Mouse (Mus musculus): ENCODE measurements around the gene Nwd2. TPM values are rescaled to one million over a fixed set of nuclear protein-coding genes. Genes with fewer than 3 reads are reported as not detected.

Gene Nwd2
- polyA plus RNA-seq (2016; fragmentation: Nextera tagmentation; extraction: Ambion mirVana) = 0.10 TPM in 1 of 2 replicates, not detected in the other

DNA sequence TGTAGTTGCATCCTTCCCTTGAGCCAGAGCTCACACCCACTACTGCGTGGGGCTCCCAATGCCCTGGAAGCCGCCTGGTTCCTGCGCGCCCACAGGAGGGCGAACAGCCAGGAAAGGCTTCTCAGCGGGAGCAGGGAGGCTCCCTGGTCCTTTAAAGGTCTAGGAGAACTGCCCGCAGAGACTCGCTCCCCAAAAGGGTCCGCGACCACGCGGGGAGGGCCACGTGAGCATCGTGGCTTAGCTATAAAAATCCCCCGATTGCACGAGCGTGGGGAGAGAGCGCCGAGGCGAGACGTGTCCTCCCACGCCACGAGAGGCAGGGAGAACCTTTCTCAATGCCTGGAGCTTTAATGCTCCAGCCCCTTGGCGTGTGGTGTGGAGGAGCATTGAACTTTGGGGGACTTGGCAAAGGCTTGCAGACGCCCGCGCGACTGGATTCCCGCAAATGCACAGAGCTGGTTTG lies at the start of gene Nwd2:
TSS of gene Nwd2 (plus strand) at position 33 of the 463 bp plus-strand sequence.
- H3K27me3 ChIP-seq (ENCODE audit: low read depth, poor library complexity, severe bottlenecking) = peaks cover 57% of the 10 kb centered on the region
- peak; percentile 34 for DNase-seq (ENCODE audit: low spot score)
- peak within 1 kb of the TSS; percentile 57 for H3K4me3 ChIP-seq
- WGBS = 2% methylated on average over 29 of the region's 29 CpGs
- no peaks in the 10 kb centered on the region for H3K9me3 ChIP-seq (replicated peaks)
- 0 out of 2 replicates have a peak within 1 kb of the TSS, but pooled peaks have one; percentile 14 for H3K27ac ChIP-seq
- H3K36me3 ChIP-seq = no peaks in the 10 kb centered on the region
- H3K4me1 ChIP-seq = peaks cover 18% of the 10 kb centered on the region

DNA sequence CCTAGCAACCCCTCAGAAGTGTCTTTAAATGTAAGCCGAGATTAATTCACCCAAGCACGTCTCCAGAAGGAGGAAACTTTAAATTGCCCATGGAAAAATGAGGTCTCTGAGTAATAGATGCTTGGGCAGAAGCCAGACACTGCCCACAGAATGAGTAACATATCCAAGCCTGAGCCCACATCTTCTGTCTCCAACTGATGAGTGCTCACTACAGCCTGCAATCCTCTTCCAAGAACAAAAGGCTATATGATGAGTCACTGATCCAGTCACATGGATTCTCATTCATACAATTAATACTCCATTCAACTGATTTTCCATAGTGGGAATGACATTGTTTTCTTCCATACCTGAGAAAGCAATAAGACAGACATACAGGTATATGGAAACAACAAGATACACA lies 41.5 kb upstream of the Nwd2 start:
- no peaks in the 10 kb centered on the region for H3K27me3 ChIP-seq (ENCODE audit: low read depth, poor library complexity, severe bottlenecking)
- DNase-seq (ENCODE audit: low spot score) = no peak
- WGBS = 87% methylated on average over 2 of the region's 2 CpGs
- H3K4me1 ChIP-seq = no peaks in the 10 kb centered on the region
- H3K4me3 ChIP-seq = no peak overlapping the region
- H3K9me3 ChIP-seq (replicated peaks) = no peaks in the 10 kb centered on the region
- no peak overlapping the region for H3K27ac ChIP-seq
- H3K36me3 ChIP-seq = no peaks in the 10 kb centered on the region

DNA sequence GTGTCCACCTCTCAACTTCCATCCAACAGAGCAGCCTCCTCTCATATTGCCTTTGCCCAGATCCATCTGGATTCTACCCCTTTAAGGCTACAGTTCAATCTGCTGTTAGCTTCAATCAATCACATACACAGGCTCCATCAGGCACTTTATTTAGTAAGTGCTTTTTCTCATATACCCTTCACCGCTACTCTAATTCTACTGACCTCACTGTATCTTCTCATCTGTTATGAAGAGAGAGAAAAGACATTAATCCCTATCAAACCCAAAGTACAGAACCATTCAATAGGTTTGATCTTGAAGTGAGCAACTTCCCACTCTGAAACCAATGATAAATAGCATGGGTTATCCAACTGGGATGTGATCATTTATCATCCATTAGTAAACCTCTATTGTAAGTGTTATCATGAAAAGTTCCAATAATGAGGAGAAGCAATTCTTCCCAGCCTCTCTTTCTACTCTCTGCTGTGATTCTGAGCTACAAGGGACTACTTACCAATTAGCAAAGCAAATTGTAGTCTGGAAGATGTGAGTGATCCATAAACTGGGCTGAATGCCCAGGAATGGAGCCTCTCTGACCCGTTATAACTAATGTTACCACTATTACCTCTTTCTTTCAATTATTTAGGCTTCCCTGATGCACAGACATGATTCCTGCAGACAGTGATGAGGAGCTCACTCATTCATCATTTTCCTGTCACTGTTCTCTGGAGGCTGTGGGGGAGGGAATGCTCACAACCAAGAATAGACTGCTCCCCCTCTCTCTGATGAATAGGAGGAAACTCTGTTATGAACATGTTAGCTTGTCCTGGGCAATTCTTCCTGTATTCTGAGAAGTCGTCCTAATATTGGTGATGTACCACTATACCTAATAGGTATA lies 31.9 kb upstream of the Nwd2 start:
- H3K4me1 ChIP-seq = no peaks in the 10 kb centered on the region
- H3K36me3 ChIP-seq = no peaks in the 10 kb centered on the region
- no peak overlapping the region for H3K27ac ChIP-seq
- DNase-seq (ENCODE audit: low spot score) = no peak
- no peaks in the 10 kb centered on the region for H3K9me3 ChIP-seq (replicated peaks)
- WGBS = 87% methylated on average over 3 of the region's 3 CpGs
- no peak overlapping the region for H3K4me3 ChIP-seq
- no peaks in the 10 kb centered on the region for H3K27me3 ChIP-seq (ENCODE audit: low read depth, poor library complexity, severe bottlenecking)

DNA sequence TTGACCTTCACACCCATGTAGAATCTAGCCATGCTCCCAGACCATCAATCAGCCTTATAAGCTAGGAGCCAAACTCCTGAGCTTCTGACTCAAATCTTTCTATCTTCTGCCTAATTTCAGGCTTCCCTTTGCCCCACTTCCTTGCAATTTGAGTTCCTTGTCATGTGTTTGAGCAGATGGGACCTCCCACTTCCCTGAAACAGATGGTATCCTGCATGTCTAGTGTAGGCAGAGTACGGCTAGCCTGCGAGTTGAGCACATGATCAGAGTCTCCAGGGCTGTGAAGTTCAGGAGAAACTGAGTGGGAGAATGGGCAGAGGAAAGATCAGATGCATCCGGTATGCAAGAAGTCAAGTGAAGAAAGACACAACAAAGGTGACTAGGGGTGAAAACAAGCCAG lies 24.8 kb upstream of the Nwd2 start:
- Histone ChIP-seq H3K4me3 (no peak overlapping the region), H3K9me3 (replicated peaks) (no peaks in the 10 kb centered on the region), H3K4me1 (no peaks in the 10 kb centered on the region), H3K36me3 (no peaks in the 10 kb centered on the region), H3K27ac (no peak overlapping the region), H3K27me3 (ENCODE audit: low read depth, poor library complexity, severe bottlenecking) (no peaks in the 10 kb centered on the region)
- DNase-seq (ENCODE audit: low spot score) = no peak
- WGBS = 78% methylated on average over 3 of the region's 3 CpGs

DNA sequence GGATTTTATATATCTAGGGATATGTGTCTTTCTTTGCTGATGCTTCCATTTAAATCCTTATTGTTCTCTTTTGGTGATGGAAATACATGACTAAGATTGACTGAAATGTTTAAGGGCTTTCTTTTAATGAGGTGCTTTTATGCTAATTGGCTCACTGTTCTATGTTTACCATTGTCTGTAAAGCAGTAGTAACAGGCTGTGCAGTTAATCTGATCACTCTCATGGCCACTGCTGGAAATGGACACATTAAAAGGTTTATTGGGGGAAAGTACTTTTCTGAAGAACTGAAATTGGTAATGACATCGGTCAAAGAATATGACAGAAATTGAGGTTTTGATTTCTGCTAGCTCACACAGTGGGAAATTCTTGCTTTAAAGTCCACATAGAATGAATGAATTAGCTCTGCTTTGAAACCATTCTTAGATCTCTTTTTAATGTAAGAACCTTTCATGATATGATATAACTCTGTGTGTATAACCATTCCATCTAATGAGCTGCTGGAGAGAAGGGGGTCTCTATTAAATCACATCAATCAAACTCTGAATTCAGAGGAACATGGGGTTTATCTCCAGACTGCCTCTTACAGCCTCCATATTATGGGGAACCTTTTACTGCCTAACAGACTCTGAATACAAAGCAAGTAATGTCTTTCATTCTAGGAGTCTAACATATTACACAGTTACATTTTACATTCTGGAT lies 20.9 kb upstream of the Nwd2 start:
- WGBS = 93% methylated on average over 1 of the region's 1 CpGs

DNA sequence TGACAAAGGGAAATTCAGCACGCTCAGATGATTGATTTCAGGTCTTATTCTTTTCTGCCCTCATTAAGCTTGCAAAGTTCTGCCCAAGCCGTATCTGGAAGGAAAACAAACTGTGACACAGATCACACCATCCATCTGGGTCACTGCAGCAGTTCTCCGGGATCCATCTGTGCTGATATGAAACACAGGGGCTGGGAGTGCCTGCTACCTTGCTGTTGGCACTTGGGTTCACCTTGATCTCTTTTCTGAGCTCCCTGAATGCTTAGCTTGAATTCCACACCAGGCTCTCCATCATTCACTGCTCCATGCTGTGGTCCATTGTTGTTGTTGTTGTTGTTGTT lies 20.4 kb upstream of the Nwd2 start:
- Histone ChIP-seq H3K27ac (no peak overlapping the region), H3K36me3 (no peaks in the 10 kb centered on the region), H3K4me3 (no peak overlapping the region), H3K4me1 (no peaks in the 10 kb centered on the region), H3K27me3 (ENCODE audit: low read depth, poor library complexity, severe bottlenecking) (no peaks in the 10 kb centered on the region), H3K9me3 (replicated peaks) (no peaks in the 10 kb centered on the region)
- DNase-seq (ENCODE audit: low spot score) = no peak
- WGBS = 72% methylated on average over 3 of the region's 3 CpGs

More for the DNA sequence above, 20.9 kb upstream of the Nwd2 start:
- H3K27me3 ChIP-seq (ENCODE audit: low read depth, poor library complexity, severe bottlenecking) = no peaks in the 10 kb centered on the region
- no peak for DNase-seq (ENCODE audit: low spot score)
- no peaks in the 10 kb centered on the region for H3K9me3 ChIP-seq (replicated peaks)
- no peak overlapping the region for H3K27ac ChIP-seq
- H3K36me3 ChIP-seq = no peaks in the 10 kb centered on the region
- no peaks in the 10 kb centered on the region for H3K4me1 ChIP-seq
- H3K4me3 ChIP-seq = no peak overlapping the region

DNA sequence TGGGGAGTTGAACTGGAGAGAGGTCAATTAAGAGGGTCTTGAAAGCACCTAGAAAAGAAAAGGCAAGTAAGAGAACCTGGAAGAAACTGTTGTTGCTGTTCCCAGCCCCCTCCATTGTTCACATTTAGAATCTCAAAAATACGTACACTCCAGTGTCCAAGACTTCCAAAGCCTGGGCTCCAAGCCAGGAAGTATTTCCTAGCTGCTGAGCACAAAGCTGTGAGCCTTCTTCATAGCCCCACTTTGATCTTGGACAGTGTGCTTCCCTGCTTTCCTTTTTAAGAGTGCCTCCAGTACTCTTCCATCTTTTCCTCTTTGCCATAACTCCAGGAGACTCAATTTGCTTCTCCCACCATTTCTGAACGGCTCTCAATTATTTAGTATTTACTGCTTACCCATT lies 14.3 kb upstream of the Nwd2 start:
- no peak for DNase-seq (ENCODE audit: low spot score)
- Histone ChIP-seq H3K27me3 (ENCODE audit: low read depth, poor library complexity, severe bottlenecking) (no peaks in the 10 kb centered on the region), H3K27ac (no peak overlapping the region), H3K4me3 (no peak overlapping the region), H3K36me3 (no peaks in the 10 kb centered on the region), H3K9me3 (replicated peaks) (no peaks in the 10 kb centered on the region), H3K4me1 (no peaks in the 10 kb centered on the region)
- WGBS = 81% methylated on average over 2 of the region's 2 CpGs

DNA sequence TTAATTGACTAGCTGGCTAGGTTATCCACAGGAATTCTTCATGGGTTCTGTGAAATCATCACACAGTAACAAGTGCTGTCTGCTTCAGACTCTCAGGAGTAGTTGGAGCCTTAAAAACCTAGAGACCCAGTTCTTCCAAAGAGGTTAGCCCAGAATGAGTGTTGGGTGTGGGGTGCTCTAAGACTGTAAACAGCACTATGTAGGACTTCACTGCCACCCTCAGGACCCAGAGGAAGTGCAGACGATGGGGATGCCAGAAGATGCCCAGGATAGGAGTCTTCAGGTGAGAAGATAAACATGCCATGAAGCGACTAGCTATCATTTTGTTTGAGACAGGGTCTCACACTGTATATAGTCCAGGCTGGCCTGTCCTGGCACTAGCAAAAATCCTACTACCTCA lies 715 bp upstream of the Nwd2 start:
- Histone ChIP-seq H3K27ac (no peak overlapping the region), H3K27me3 (ENCODE audit: low read depth, poor library complexity, severe bottlenecking) (peaks cover 57% of the 10 kb centered on the region), H3K36me3 (no peaks in the 10 kb centered on the region), H3K4me1 (peaks cover 18% of the 10 kb centered on the region), H3K4me3 (no peak overlapping the region), H3K9me3 (replicated peaks) (no peaks in the 10 kb centered on the region)
- WGBS = 35% methylated on average over 2 of the region's 2 CpGs
- DNase-seq (ENCODE audit: low spot score) = no peak

DNA sequence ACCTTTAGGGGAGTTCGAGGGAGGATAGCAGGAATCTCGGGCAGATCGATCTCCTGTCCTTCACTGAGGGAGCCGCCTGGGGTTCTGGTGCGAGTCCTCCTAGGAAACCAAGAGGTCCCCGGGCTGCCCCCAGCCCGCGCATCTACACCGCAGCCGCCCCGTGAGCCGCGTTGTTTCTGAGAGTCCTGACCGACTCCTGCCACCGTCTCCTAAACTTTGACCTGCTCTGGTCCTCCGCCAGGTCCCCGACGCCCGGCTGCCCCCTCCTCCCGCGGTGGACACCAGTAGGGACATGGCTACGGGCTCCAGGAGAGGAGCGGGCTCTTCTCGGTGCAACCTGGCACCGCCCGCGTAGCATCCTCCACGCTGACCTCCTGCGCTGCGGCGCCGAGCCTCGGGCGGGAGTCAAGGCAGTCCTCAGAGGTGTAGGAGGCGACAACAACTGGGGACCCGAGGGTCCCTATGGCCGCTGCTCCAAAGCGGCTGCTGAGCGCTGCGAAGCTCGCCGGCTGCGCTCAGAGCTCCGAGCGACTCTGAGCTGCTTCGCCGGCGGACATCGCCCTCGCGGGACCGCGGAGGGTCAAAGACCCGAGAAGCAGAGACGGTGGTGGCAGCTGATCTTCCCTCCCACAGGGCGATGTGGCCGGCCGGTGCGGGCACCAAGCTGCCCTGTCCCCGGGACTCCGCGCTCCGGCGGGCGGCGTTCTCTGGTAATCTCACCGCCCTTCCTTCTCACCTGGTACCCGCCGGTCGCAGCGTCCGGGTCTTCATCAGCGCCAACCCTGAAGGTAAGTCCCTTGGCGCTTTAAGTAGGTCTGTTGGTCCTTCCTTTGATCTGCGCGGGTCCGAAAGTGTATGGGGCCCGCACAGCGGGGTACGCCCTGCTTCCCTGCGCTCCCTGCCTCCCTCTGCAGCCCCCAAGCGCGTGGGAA lies 897 bp downstream of the Nwd2 start:
- Histone ChIP-seq H3K27me3 (ENCODE audit: low read depth, poor library complexity, severe bottlenecking) (peaks cover 57% of the 10 kb centered on the region), H3K27ac (0 out of 2 replicates have a peak overlapping the region, but pooled peaks have one; percentile 14), H3K9me3 (replicated peaks) (no peaks in the 10 kb centered on the region), H3K36me3 (no peaks in the 10 kb centered on the region), H3K4me3 (peak overlapping the region; percentile 57), H3K4me1 (peaks cover 18% of the 10 kb centered on the region)
- WGBS = under 1% methylated on average over 81 of the region's 83 CpGs
- DNase-seq (ENCODE audit: low spot score) = peak; percentile 59

DNA sequence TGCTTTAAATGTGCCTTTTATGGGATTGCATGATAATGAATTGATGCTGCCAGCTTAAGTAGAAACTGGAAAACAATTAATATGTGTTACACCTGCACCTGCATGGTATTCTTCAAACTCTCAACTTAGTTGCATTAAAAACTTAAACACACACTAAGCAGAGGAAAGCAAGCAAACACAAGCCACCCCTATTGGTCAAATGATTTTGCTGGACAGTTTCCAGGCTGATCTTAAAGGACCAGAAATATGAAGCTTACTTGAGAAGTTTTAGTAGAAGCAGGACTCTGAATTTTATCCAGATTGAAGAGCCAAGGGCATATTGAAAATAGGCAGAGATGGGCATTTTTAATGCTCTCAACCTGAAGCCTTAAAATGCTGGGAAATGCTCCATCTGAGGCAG lies 2.9 kb downstream of the Nwd2 start:
- DNase-seq (ENCODE audit: low spot score) = no peak
- Histone ChIP-seq H3K27ac (no peak overlapping the region), H3K36me3 (no peaks in the 10 kb centered on the region), H3K27me3 (ENCODE audit: low read depth, poor library complexity, severe bottlenecking) (peaks cover 57% of the 10 kb centered on the region), H3K4me3 (no peak overlapping the region), H3K9me3 (replicated peaks) (no peaks in the 10 kb centered on the region), H3K4me1 (peaks cover 18% of the 10 kb centered on the region)

DNA sequence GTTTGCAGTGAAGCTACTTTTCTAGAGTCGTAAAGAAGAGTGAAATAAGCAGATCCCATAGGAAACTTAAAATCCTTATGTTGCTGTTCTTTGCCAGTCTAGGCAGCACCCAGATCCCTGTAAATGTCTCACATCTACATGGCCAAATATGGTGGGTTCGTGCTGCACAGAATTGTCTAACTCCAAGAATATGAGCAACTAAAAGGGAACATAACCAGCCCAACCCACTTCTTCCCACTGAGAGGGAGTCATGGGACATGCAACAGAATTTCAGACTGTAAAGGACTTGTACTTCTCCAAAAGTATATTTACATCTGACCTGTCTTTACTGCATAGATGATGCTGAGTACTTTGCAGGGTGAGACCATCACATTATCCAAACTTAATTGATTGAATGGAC lies 3.8 kb downstream of the Nwd2 start:
- Histone ChIP-seq H3K4me1 (peaks cover 18% of the 10 kb centered on the region), H3K36me3 (no peaks in the 10 kb centered on the region), H3K9me3 (replicated peaks) (no peaks in the 10 kb centered on the region), H3K27me3 (ENCODE audit: low read depth, poor library complexity, severe bottlenecking) (peaks cover 51% of the 10 kb centered on the region), H3K27ac (no peak overlapping the region), H3K4me3 (no peak overlapping the region)
- DNase-seq (ENCODE audit: low spot score) = no peak
- 83% methylated on average over 2 of the region's 2 CpGs for WGBS

DNA sequence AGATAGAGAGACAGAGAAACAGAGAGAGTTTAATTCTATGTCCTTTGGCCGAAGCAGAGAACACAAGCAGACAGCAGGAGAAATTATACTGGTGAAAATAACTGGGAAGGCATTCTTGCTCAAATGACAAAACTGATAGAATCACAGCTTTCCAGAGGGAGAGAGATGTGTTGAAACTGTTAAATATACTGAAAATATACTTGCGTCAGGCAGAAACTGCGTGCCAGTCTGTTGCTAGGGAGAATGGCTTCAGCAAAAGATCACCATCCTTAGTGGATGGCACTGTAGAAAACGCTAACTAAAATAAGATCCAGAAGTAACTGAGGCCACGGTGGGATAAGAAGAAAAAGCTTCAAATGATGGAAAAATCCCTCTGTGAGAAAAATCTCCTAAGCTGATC lies 18.0 kb downstream of the Nwd2 start:
- H3K27me3 ChIP-seq (ENCODE audit: low read depth, poor library complexity, severe bottlenecking) = no peaks in the 10 kb centered on the region
- no peaks in the 10 kb centered on the region for H3K4me1 ChIP-seq
- H3K9me3 ChIP-seq (replicated peaks) = no peaks in the 10 kb centered on the region
- H3K4me3 ChIP-seq = no peak overlapping the region
- 94% methylated on average over 5 of the region's 5 CpGs for WGBS
- DNase-seq (ENCODE audit: low spot score) = no peak
- no peak overlapping the region for H3K27ac ChIP-seq
- H3K36me3 ChIP-seq = no peaks in the 10 kb centered on the region
